Mouse (Mus musculus) heart, embryonic 16.5 days (tissue): ENCODE measurements at regions not wholly inside any gene's neighbourhood (a gene's known extent, or its start where the extent isn't known, plus 50 kb on each side); places are given as distances from the start of the nearest gene placed in this dataset.

Experiments used
- ATAC-seq: fragments of 200-750 bp; cut with Nextera tagmentation; replicated peaks from 2 replicates; pipeline ENCODE4 v1.8.0; 2017; ENCODE audit warnings: moderate number of reproducible peaks; ENCODE audit not compliant: insufficient read depth, low FRiP score; ENCODE audit errors: extremely low read depth
- H3K27ac ChIP-seq: fragments of 300-500 bp; sonication (generic); 2 replicates; pipeline ENCODE4 v1.5.1; 2014; ENCODE audit warnings: mild to moderate bottlenecking, low read length, control low read depth, moderate library complexity
- H3K27me3 ChIP-seq: fragments of 300-500 bp; sonication (generic); 2 replicates; pipeline ENCODE4 v1.6.1; 2014; ENCODE audit warnings: low read length, mixed read lengths; ENCODE audit not compliant: control insufficient read depth, insufficient read depth
- H3K36me3 ChIP-seq: fragments of 300-500 bp; sonication (generic); 2 replicates; pipeline ENCODE4 v1.6.1; 2014; ENCODE audit not compliant: control insufficient read depth, insufficient read depth
- H3K4me1 ChIP-seq: fragments of 300-500 bp; sonication (generic); 2 replicates; pipeline ENCODE4 v1.6.1; 2014; ENCODE audit warnings: low read length, mixed read lengths; ENCODE audit not compliant: control insufficient read depth, insufficient read depth
- H3K4me2 ChIP-seq: fragments of 300-500 bp; sonication (generic); 2 replicates; pipeline ENCODE4 v1.6.1; 2014; ENCODE audit warnings: low read depth, mild to moderate bottlenecking, control low read depth, low read length
- H3K4me3 ChIP-seq: fragments of 300-500 bp; sonication (generic); 2 replicates; pipeline ENCODE4 v1.5.1; 2014; ENCODE audit warnings: mild to moderate bottlenecking, control low read depth, low read length
- H3K9ac ChIP-seq: fragments of 300-500 bp; sonication (generic); 2 replicates; pipeline ENCODE4 v1.6.1; 2014; ENCODE audit warnings: low read length, control low read depth
- H3K9me3 ChIP-seq: fragments of 300-500 bp; sonication (generic); replicated peaks from 2 replicates; pipeline ENCODE4 v1.6.1; 2016; ENCODE audit warnings: low read length; ENCODE audit not compliant: control insufficient read depth
- WGBS: fragments of 180-500 bp; shearing (Covaris S2); extraction: QIAGEN DNeasy Blood & Tissue Kit; methylation state at CpG from one replicate; pipeline ENCODE4 v1.1.7; 2014; 5-methylcytosine and 5-hydroxymethylcytosine counted together

GRCm38 (mm10) chr10:66879071-66879470 is 216.9 kb upstream of the Jmjd1c start:
- H3K27ac ChIP-seq, result no peak overlapping the region
- no peaks in the 10 kb centered on the region for H3K27me3 ChIP-seq
- H3K9ac ChIP-seq, result no peak overlapping the region
- no peaks in the 10 kb centered on the region; the same call in 1 of the 2 replicates for H3K9me3 ChIP-seq
- no peak for ATAC-seq
- H3K4me3 ChIP-seq, result no peak overlapping the region
- H3K4me2 ChIP-seq, result no peak overlapping the region
- H3K36me3 ChIP-seq, result no peaks in the 10 kb centered on the region
- WGBS, result 83% methylated on average over 8 of the region's 8 CpGs
- H3K4me1 ChIP-seq, result no peaks in the 10 kb centered on the region

GRCm38 (mm10) chr10:66882825-66883224 is 213.1 kb upstream of the Jmjd1c start:
- Histone ChIP-seq H3K4me3 (no peak overlapping the region), H3K4me1 (no peaks in the 10 kb centered on the region), H3K9ac (no peak overlapping the region), H3K27me3 (no peaks in the 10 kb centered on the region), H3K27ac (no peak overlapping the region), H3K9me3 (no peaks in the 10 kb centered on the region), H3K4me2 (no peak overlapping the region), H3K36me3 (no peaks in the 10 kb centered on the region)
- WGBS, result 86% methylated on average over 5 of the region's 5 CpGs
- ATAC-seq, result no peak

GRCm38 (mm10) chr10:66885575-66885974 is 210.3 kb upstream of the Jmjd1c start:
- Histone ChIP-seq H3K36me3 (no peaks in the 10 kb centered on the region), H3K27ac (no peak overlapping the region), H3K4me1 (no peaks in the 10 kb centered on the region), H3K9me3 (no peaks in the 10 kb centered on the region), H3K27me3 (no peaks in the 10 kb centered on the region), H3K4me3 (no peak overlapping the region), H3K4me2 (no peak overlapping the region), H3K9ac (no peak overlapping the region)
- peak; percentile 41; the same call in 1 of the 2 replicates for ATAC-seq
- 53% methylated on average over 5 of the region's 5 CpGs for WGBS

GRCm38 (mm10) chr10:66889786-66890555 is 206.0 kb upstream of the Jmjd1c start:
- no peaks in the 10 kb centered on the region for H3K36me3 ChIP-seq
- H3K27me3 ChIP-seq, result no peaks in the 10 kb centered on the region
- WGBS, result 68% methylated on average over 12 of the region's 12 CpGs
- H3K9ac ChIP-seq, result no peak overlapping the region
- no peak overlapping the region for H3K4me2 ChIP-seq
- H3K4me3 ChIP-seq, result no peak overlapping the region
- H3K9me3 ChIP-seq, result no peaks in the 10 kb centered on the region
- no peak overlapping the region for H3K27ac ChIP-seq
- no peak for ATAC-seq
- H3K4me1 ChIP-seq, result no peaks in the 10 kb centered on the region

- Histone ChIP-seq H3K9ac (no peak overlapping the region), H3K27ac (no peak overlapping the region), H3K27me3 (no peaks in the 10 kb centered on the region), H3K36me3 (no peaks in the 10 kb centered on the region), H3K9me3 (no peaks in the 10 kb centered on the region), H3K4me3 (no peak overlapping the region), H3K4me2 (no peak overlapping the region), H3K4me1 (no peaks in the 10 kb centered on the region)
- ATAC-seq, result no peak
- WGBS, result 82% methylated on average over 1 of the region's 1 CpGs
Measured at GRCm38 (mm10) chr10:66891811-66892210, 204.1 kb upstream of the Jmjd1c start.

- ATAC-seq, result no peak
- WGBS, result 75% methylated on average over 14 of the region's 14 CpGs
- no peaks in the 10 kb centered on the region for H3K27me3 ChIP-seq
- no peak overlapping the region for H3K27ac ChIP-seq
- no peaks in the 10 kb centered on the region for H3K36me3 ChIP-seq
- H3K9me3 ChIP-seq, result no peaks in the 10 kb centered on the region
- no peak overlapping the region for H3K4me3 ChIP-seq
- no peak overlapping the region for H3K9ac ChIP-seq
- H3K4me1 ChIP-seq, result no peaks in the 10 kb centered on the region
- H3K4me2 ChIP-seq, result no peak overlapping the region
Measured at GRCm38 (mm10) chr10:66893836-66894235, 202.1 kb upstream of the Jmjd1c start.

- Histone ChIP-seq H3K27ac (no peak overlapping the region), H3K27me3 (no peaks in the 10 kb centered on the region), H3K9me3 (no peaks in the 10 kb centered on the region), H3K9ac (no peak overlapping the region), H3K4me1 (peaks cover 6% of the 10 kb centered on the region), H3K4me2 (no peak overlapping the region), H3K36me3 (no peaks in the 10 kb centered on the region), H3K4me3 (no peak overlapping the region)
- ATAC-seq, result no peak
- WGBS, result 40% methylated on average over 11 of the region's 11 CpGs
Measured at GRCm38 (mm10) chr10:66896698-66897622, 199.0 kb upstream of the Jmjd1c start.

- ATAC-seq, result no peak
- H3K27me3 ChIP-seq, result no peaks in the 10 kb centered on the region
- no peaks in the 10 kb centered on the region for H3K36me3 ChIP-seq
- peaks cover 7% of the 10 kb centered on the region for H3K4me1 ChIP-seq
- H3K27ac ChIP-seq, result no peak overlapping the region
- 80% methylated on average over 5 of the region's 5 CpGs for WGBS
- no peak overlapping the region for H3K4me3 ChIP-seq
- no peak overlapping the region for H3K9ac ChIP-seq
- no peak overlapping the region for H3K4me2 ChIP-seq
- no peaks in the 10 kb centered on the region for H3K9me3 ChIP-seq
Measured at GRCm38 (mm10) chr10:66899724-66900123, 196.2 kb upstream of the Jmjd1c start.

GRCm38 (mm10) chr10:66900781-66901180 is 195.1 kb upstream of the Jmjd1c start:
- Histone ChIP-seq H3K4me3 (no peak overlapping the region), H3K36me3 (no peaks in the 10 kb centered on the region), H3K9me3 (no peaks in the 10 kb centered on the region), H3K27me3 (no peaks in the 10 kb centered on the region), H3K4me1 (peaks cover 7% of the 10 kb centered on the region), H3K4me2 (no peak overlapping the region), H3K9ac (no peak overlapping the region), H3K27ac (no peak overlapping the region)
- WGBS, result 68% methylated on average over 10 of the region's 10 CpGs
- ATAC-seq, result no peak
